Mouse (Mus musculus): ENCODE data around the gene Mmp20. TPM values are rescaled to one million over a fixed set of nuclear protein-coding genes. Genes with fewer than 3 reads are reported as not detected.

Mmp20 gene
- polyA plus RNA-seq, 2 experiments = not detected

- Histone ChIP-seq H3K36me3 (replicated peaks; ENCODE audit: control insufficient read depth, insufficient read depth, low read depth) (no peaks in the 10 kb centered on the region), H3K4me3 (ENCODE audit: insufficient read depth in 1 of 2, low read depth in 2 of 2, low read length in 2 of 2) (no peak overlapping the region), H3K4me2 (ENCODE audit: low read depth) (no peak overlapping the region), H3K9me3 (ENCODE audit: control insufficient read depth, low read length) (no peaks in the 10 kb centered on the region), H3K9ac (replicated peaks) (no peak overlapping the region), H3K4me1 (replicated peaks; ENCODE audit: control insufficient read depth in 2 of 2, insufficient read depth in 2 of 2, low read length in 1 of 2) (no peaks in the 10 kb centered on the region; a peak in 1 of 4 replicates), H3K27ac (no peak overlapping the region), H3K27me3 (ENCODE audit: control insufficient read depth, insufficient read depth, low read length) (no peaks in the 10 kb centered on the region)
- DNase-seq (ENCODE audit: low read depth in 3 of 3, low spot score in 3 of 3) (no peak), ATAC-seq (ENCODE audit: insufficient read depth) (no peak)
- TF ChIP-seq CTCF (IDR thresholded peaks at IDR 0.05; ENCODE audit: low read depth) (no peak), EP300 (IDR thresholded peaks at IDR 0.05; ENCODE audit: low read depth) (no peak)
- 46% methylated on average over 6 of the region's 6 CpGs for WGBS (ENCODE audit: insufficient replicate concordance)
Observed at GRCm38 (mm10) chr9:7604005-7604404, 24.0 kb upstream of the Mmp20 start.

GRCm38 (mm10) chr9:7605638-7606037 lies 22.4 kb upstream of the Mmp20 start:
- ATAC-seq (ENCODE audit: insufficient read depth) = no peak
- no peaks in the 10 kb centered on the region for H3K9me3 ChIP-seq (ENCODE audit: control insufficient read depth, low read length)
- WGBS (ENCODE audit: insufficient replicate concordance) = 71% methylated on average over 12 of the region's 12 CpGs

GRCm38 (mm10) chr9:7622582-7622981 lies 5.4 kb upstream of the Mmp20 start:
- Histone ChIP-seq H3K4me2 (ENCODE audit: low read depth) (no peak overlapping the region), H3K4me1 (replicated peaks; ENCODE audit: control insufficient read depth in 2 of 2, insufficient read depth in 2 of 2, low read length in 1 of 2) (no peaks in the 10 kb centered on the region), H3K9me3 (ENCODE audit: control insufficient read depth, low read length) (no peaks in the 10 kb centered on the region), H3K4me3 (ENCODE audit: insufficient read depth in 1 of 2, low read depth in 2 of 2, low read length in 2 of 2) (no peak overlapping the region), H3K27me3 (ENCODE audit: control insufficient read depth, insufficient read depth, low read length) (no peaks in the 10 kb centered on the region), H3K27ac (no peak overlapping the region), H3K36me3 (replicated peaks; ENCODE audit: control insufficient read depth, insufficient read depth, low read depth) (no peaks in the 10 kb centered on the region), H3K9ac (replicated peaks) (no peak overlapping the region)
- no peak for TF ChIP-seq EP300 (IDR thresholded peaks at IDR 0.05; ENCODE audit: low read depth)
- TF ChIP-seq CTCF (IDR thresholded peaks at IDR 0.05; ENCODE audit: low read depth) = no peak
- no peak for DNase-seq (ENCODE audit: low read depth in 3 of 3, low spot score in 3 of 3)
- 51% methylated on average over 3 of the region's 3 CpGs for WGBS (ENCODE audit: insufficient replicate concordance)
- ATAC-seq (ENCODE audit: insufficient read depth) = no peak

More at GRCm38 (mm10) chr9:7605638-7606037, 22.4 kb upstream of the Mmp20 start:
- Histone ChIP-seq H3K4me2 (ENCODE audit: low read depth) (no peak overlapping the region), H3K27me3 (ENCODE audit: control insufficient read depth, insufficient read depth, low read length) (no peaks in the 10 kb centered on the region), H3K9ac (replicated peaks) (no peak overlapping the region), H3K4me1 (replicated peaks; ENCODE audit: control insufficient read depth in 2 of 2, insufficient read depth in 2 of 2, low read length in 1 of 2) (no peaks in the 10 kb centered on the region), H3K36me3 (replicated peaks; ENCODE audit: control insufficient read depth, insufficient read depth, low read depth) (no peaks in the 10 kb centered on the region), H3K4me3 (ENCODE audit: insufficient read depth in 1 of 2, low read depth in 2 of 2, low read length in 2 of 2) (no peak overlapping the region), H3K27ac (no peak overlapping the region)
- DNase-seq (ENCODE audit: low read depth in 3 of 3, low spot score in 3 of 3) = no peak
- no peak for TF ChIP-seq CTCF (IDR thresholded peaks at IDR 0.05; ENCODE audit: low read depth)
- TF ChIP-seq EP300 (IDR thresholded peaks at IDR 0.05; ENCODE audit: low read depth) = no peak

- no peak overlapping the region for H3K4me3 ChIP-seq (ENCODE audit: insufficient read depth in 1 of 2, low read depth in 2 of 2, low read length in 2 of 2)
- no peaks in the 10 kb centered on the region for H3K9me3 ChIP-seq (ENCODE audit: control insufficient read depth, low read length)
- no peaks in the 10 kb centered on the region for H3K27me3 ChIP-seq (ENCODE audit: control insufficient read depth, insufficient read depth, low read length)
- ATAC-seq (ENCODE audit: insufficient read depth) (no peak), DNase-seq (ENCODE audit: low read depth in 3 of 3, low spot score in 3 of 3) (no peak)
- H3K9ac ChIP-seq (replicated peaks) = no peak overlapping the region
- TF ChIP-seq CTCF (IDR thresholded peaks at IDR 0.05; ENCODE audit: low read depth) (no peak), EP300 (IDR thresholded peaks at IDR 0.05; ENCODE audit: low read depth) (no peak)
- H3K4me2 ChIP-seq (ENCODE audit: low read depth) = no peak overlapping the region
- H3K4me1 ChIP-seq (replicated peaks; ENCODE audit: control insufficient read depth in 2 of 2, insufficient read depth in 2 of 2, low read length in 1 of 2) = no peaks in the 10 kb centered on the region
- no peaks in the 10 kb centered on the region for H3K36me3 ChIP-seq (replicated peaks; ENCODE audit: control insufficient read depth, insufficient read depth, low read depth)
- 49% methylated on average over 5 of the region's 5 CpGs for WGBS (ENCODE audit: insufficient replicate concordance)
- no peak overlapping the region for H3K27ac ChIP-seq
Observed at GRCm38 (mm10) chr9:7633936-7634335, 5.9 kb downstream of the Mmp20 start.

GRCm38 (mm10) chr9:7647901-7648300 lies 19.9 kb downstream of the Mmp20 start:
- Histone ChIP-seq H3K4me1 (replicated peaks; ENCODE audit: control insufficient read depth in 2 of 2, insufficient read depth in 2 of 2, low read length in 1 of 2) (no peaks in the 10 kb centered on the region), H3K9me3 (ENCODE audit: control insufficient read depth, low read length) (no peaks in the 10 kb centered on the region), H3K27ac (no peak overlapping the region), H3K27me3 (ENCODE audit: control insufficient read depth, insufficient read depth, low read length) (no peaks in the 10 kb centered on the region), H3K36me3 (replicated peaks; ENCODE audit: control insufficient read depth, insufficient read depth, low read depth) (no peaks in the 10 kb centered on the region), H3K4me2 (ENCODE audit: low read depth) (no peak overlapping the region), H3K9ac (replicated peaks) (no peak overlapping the region), H3K4me3 (ENCODE audit: insufficient read depth in 1 of 2, low read depth in 2 of 2, low read length in 2 of 2) (no peak overlapping the region)
- WGBS (ENCODE audit: insufficient replicate concordance) = 52% methylated on average over 3 of the region's 3 CpGs
- TF ChIP-seq CTCF (IDR thresholded peaks at IDR 0.05; ENCODE audit: low read depth) (no peak), EP300 (IDR thresholded peaks at IDR 0.05; ENCODE audit: low read depth) (no peak)
- no peak for DNase-seq (ENCODE audit: low read depth in 3 of 3, low spot score in 3 of 3)
- no peak for ATAC-seq (ENCODE audit: insufficient read depth)

All from liver, embryonic 14.5 days (tissue).